Mouse (Mus musculus): ENCODE measurements around the gene Slc9a3r2.

- no peak for TF ChIP-seq CTCF (IDR thresholded peaks at IDR 0.05)
- TF ChIP-seq EP300 (IDR thresholded peaks at IDR 0.05) = peak; percentile 62
These were observed 4.2 kb downstream of the Slc9a3r2 start for GRCm38 (mm10) chr17:24645916-24646315.
